Mouse (Mus musculus): ENCODE data around the gene Plb1.

Plb1 gene

GRCm38 (mm10) chr5:32335172-32335571 lies 102.7 kb downstream of the Plb1 start:
- WGBS: 21% methylated on average over 6 of the region's 6 CpGs

- WGBS: 50% methylated on average over 5 of the region's 5 CpGs
Observed at GRCm38 (mm10) chr5:32336092-32336491, 103.6 kb downstream of the Plb1 start.

GRCm38 (mm10) chr5:32337336-32337735 lies 104.8 kb downstream of the Plb1 start:
- WGBS: 67% methylated on average over 1 of the region's 1 CpGs

GRCm38 (mm10) chr5:32338339-32338738 lies 105.8 kb downstream of the Plb1 start:
- 35% methylated on average over 2 of the region's 2 CpGs for WGBS

- WGBS: 60% methylated on average over 3 of the region's 3 CpGs
Observed at GRCm38 (mm10) chr5:32338766-32339165, 106.3 kb downstream of the Plb1 start.

- WGBS: 80% methylated on average over 1 of the region's 1 CpGs
Observed at GRCm38 (mm10) chr5:32340246-32340645, 107.7 kb downstream of the Plb1 start.

GRCm38 (mm10) chr5:32342711-32343285 lies 110.3 kb downstream of the Plb1 start:
- WGBS: 70% methylated on average over 5 of the region's 5 CpGs

GRCm38 (mm10) chr5:32346025-32346912 lies 113.8 kb downstream of the Plb1 start:
- WGBS: 9% methylated on average over 10 of the region's 10 CpGs

- WGBS: 72% methylated on average over 3 of the region's 3 CpGs
Observed at GRCm38 (mm10) chr5:32349718-32350117, 117.2 kb downstream of the Plb1 start.

GRCm38 (mm10) chr5:32350551-32351256 lies 118.2 kb downstream of the Plb1 start:
- WGBS: 45% methylated on average over 3 of the region's 3 CpGs

- WGBS: 68% methylated on average over 4 of the region's 4 CpGs
Observed at GRCm38 (mm10) chr5:32351721-32352465, 119.4 kb downstream of the Plb1 start.

GRCm38 (mm10) chr5:32352845-32353244 lies 120.3 kb downstream of the Plb1 start:
- 68% methylated on average over 3 of the region's 3 CpGs for WGBS

GRCm38 (mm10) chr5:32353280-32353679 lies 120.8 kb downstream of the Plb1 start:
- WGBS: 94% methylated on average over 2 of the region's 2 CpGs

GRCm38 (mm10) chr5:32360511-32360910 lies 128.0 kb downstream of the Plb1 start:
- WGBS: 90% methylated on average over 4 of the region's 4 CpGs

- WGBS: 59% methylated on average over 3 of the region's 3 CpGs
Observed at GRCm38 (mm10) chr5:32361441-32362235, 129.1 kb downstream of the Plb1 start.

- WGBS: 40% methylated on average over 1 of the region's 1 CpGs
Observed at GRCm38 (mm10) chr5:32369391-32369790, 136.9 kb downstream of the Plb1 start.

GRCm38 (mm10) chr5:32371239-32371638 lies 138.7 kb downstream of the Plb1 start:
- 53% methylated on average over 5 of the region's 5 CpGs for WGBS

GRCm38 (mm10) chr5:32378546-32378945 lies 146.0 kb downstream of the Plb1 start:
- WGBS: 59% methylated on average over 3 of the region's 3 CpGs

GRCm38 (mm10) chr5:32390295-32390694 lies 157.8 kb downstream of the Plb1 start:
- WGBS: 39% methylated on average over 5 of the region's 5 CpGs

- 86% methylated on average over 3 of the region's 3 CpGs for WGBS
Observed at GRCm38 (mm10) chr5:32394586-32394985, 162.1 kb downstream of the Plb1 start.

All from cerebral cortex, adult 2 months (tissue).